Mouse (Mus musculus): ENCODE data around the gene Lmo4.

Gene Lmo4

DNA sequence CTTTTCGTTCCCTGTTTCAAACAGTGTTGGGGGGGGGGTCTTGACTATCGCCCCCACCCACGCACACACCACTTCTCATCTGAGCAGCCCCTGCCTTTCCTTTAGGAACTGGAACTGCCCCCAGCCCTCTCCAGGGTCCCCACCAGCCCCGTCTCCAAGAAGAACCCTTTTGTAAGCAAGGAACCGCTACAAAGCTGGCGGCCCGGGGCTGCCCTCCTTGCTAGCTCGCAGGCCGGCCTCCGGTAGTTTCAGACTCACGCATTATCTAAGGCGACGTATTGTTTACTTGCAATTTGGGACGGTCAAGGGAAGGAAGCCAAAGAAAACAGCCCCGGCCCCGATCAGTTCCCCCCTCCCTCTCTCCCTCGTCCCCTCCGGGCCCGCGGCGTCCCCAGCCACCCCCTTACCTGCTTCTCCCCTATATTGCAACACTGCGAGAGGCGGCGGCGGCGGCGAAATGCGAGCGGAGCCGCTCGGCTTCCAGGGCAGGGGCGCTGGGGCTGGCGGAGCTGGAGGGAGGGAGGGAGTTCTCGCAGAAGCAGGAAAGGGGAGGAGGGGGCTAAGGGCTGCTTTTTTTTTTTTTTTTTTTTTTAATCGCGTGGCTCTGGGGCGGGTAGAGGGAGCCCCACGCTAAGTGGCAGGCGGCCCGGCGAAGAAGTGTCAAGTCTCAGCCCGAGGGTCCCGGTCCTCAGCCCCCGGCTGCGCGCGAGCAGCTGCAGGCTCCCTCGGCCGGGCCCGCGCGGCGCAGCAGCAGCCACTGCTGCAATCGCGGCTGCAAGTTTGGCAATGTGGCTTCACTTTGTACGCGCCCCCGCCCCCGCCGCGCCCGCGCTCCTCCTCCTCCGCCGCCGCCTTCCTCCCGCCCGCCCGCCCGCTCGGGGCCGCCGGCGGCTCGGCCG lies at the start of gene Lmo4:
Lmo4 (minus strand) TSS at position 808 of the 899 bp plus-strand sequence.
- peak; percentile 35 to 76 for DNase-seq (ENCODE audit: low spot score in 2 of 2)

DNA sequence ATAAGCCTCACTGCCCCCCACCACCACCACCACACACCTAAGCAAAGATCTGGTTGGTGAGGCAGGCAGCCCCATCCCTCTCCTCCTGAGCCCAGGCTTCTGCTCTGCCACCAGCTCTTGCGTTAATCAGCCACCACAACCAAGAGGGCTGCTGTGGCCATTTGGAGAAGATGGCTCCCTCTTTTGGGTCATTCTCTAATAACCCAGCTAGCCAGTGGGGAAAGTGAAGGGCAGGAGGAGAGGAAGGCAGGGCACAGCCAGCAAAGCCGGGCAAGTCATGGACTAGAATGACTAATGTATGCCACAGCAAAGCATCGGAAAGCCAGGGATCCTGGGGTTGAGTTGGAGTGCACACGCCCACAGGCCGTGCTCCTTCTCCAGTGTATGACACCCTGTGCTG lies 49.3 kb upstream of the Lmo4 start:
- DNase-seq (ENCODE audit: low spot score in 2 of 2): no peak

DNA sequence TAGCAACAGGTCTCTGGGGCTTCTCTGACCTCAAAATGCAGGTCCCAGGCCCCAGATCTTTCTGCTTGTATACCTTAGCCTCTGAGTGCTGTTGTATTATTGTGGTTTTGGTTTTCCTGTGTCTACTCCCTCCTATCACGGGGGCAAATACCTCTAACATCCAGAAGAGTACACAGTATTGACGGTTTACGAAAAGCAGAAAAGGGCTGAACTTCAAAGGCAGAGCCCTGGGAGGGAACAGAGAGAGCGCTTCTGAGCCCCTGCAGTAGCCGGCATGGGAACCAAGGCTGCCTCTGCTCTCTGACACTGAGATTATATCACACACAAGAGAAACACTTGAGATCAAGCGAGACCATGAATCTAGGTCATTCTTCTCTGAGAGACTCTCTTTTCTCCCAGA lies 48.0 kb upstream of the Lmo4 start:
- DNase-seq (ENCODE audit: low spot score in 2 of 2): no peak

DNA sequence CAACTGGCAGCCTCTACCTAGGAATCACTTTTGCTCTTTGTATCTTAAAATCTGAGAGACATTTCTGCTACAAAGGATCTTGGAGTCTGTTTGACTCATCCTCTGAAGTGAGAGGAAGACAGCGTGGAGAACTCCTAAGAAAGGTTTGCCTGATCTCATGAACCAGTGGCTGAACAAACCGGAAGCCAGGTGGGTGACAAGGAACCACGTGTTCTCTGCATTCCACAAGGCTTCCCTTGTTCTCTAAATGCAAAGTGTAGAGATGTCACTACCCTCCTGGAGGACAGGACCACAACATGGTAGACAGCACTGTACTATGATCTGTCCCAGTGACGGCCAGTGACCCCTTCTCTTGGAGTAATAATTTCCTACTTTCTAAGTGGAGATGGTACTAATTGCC lies 47.1 kb upstream of the Lmo4 start:
- no peak for DNase-seq (ENCODE audit: low spot score in 2 of 2)

DNA sequence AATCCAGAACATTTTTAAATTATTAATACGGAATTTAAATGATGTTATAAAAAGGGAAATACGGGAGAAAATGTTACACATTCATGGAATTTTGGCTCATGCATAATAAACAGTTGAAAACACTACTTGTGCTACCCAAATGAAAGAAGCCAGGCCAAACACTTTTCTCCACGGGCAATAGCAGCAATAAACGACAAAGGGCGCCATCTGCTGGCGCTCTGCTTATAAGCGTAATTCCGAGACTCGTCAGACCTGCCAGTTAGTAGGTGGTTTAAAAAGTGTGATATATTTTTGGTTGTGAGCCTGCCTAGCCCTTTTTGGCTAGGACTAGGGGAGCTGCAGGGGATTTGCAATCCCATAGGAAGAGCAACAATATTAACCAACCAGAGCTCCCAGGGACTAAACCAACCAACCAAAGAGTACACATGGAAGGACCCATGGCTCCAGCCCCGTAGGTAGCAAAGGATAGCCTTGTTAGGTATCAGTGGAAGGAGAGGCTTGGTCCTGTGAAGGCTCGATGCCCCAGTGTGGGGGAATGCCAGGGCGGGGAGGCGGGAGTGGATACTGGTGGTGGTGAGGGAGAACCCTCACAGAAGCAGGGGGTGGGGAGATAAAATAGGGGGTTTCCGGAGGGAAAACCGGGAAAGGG lies 37.1 kb upstream of the Lmo4 start:
- DNase-seq (ENCODE audit: low spot score in 2 of 2): peak; percentile 74 to 87

DNA sequence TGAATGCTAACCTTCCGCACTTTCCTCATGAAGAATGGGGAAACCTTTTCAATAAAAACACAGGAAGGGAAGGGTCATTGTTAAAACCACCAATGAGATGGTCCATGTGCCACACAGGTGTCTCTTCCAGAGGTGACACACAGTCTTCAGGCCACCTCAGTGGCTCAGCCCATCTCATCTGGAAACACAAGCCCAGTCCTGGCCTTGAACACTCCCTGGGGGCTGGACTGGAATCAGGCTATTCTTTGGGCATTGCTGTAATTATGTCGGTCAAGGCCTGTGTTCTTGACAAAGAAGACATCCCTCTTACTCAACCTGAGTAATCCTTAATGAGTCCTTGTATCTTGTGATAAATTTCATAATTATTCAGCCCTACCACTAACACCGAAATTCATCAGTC lies 36.1 kb upstream of the Lmo4 start:
- no peak for DNase-seq (ENCODE audit: low spot score in 2 of 2)

DNA sequence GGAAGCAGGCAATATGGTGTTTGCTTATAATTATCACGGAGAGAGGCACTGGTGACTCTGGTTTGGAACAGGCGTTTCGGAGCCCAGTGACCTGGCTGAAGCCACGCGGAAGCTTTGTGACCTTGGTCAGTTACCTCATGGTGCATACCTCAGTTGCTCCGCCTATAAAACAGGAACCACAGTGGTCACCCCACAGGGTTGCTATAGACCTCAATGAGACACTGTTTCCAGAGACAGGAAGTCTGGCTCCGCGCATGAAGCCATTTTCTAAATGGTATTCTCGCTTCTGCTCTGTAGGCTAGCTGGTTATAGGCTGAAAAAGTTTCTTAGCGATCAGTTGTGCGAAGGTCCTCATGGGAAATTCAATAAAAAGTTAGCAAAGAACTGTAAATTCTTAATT lies 33.5 kb upstream of the Lmo4 start:
- DNase-seq (ENCODE audit: low spot score in 2 of 2): no peak

DNA sequence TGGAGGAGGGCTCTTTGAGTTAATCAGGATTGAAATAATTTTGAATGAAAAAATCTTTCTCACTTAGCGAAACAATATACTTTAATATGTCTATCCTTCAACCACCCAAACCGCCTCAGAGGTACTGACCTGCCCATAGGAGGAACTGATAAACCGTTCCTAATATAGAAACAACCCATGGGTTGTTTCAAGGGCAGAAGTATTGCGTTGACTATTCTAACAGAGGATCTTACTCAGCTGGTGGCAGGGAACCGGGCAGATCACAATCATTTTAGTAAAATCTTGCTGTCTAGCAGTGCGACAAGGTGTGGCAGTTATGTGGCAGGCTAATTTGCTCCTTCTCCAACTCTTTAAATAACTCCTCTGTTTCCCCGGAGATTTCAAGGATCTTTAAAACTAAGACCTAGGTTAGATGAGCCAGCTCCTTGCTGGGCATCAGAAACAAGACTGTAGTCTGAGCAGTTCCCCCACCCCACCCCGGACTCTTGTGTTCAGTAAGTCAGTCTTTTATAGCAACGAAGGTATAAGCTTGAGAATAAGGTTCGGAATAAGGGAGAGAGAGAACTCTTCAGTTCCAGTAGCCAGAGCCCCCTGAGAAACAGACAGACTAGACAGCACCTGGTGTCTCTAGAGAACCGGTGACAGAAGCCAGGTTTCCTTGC lies 27.5 kb upstream of the Lmo4 start:
- no peak for DNase-seq (ENCODE audit: low spot score in 2 of 2)

DNA sequence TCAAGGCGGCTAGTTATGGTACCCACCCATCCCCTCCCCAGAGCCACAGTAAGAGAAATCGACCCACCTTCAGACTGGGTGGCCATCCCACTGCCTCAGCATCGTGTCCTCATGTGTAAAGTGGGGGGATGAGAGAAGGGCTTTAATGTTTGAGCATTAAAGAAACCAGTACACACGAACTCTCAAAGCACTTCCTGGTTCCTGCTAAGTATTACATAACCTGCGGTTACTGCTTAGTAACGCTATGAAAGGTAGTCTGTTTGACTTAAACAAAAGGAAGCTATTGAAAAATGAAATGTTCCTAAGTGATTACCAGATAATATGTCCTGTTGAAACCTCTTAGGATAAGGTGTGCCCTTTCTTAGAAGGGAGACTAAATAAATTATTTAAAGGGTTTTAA lies 26.9 kb upstream of the Lmo4 start:
- DNase-seq (ENCODE audit: low spot score in 2 of 2): no peak

DNA sequence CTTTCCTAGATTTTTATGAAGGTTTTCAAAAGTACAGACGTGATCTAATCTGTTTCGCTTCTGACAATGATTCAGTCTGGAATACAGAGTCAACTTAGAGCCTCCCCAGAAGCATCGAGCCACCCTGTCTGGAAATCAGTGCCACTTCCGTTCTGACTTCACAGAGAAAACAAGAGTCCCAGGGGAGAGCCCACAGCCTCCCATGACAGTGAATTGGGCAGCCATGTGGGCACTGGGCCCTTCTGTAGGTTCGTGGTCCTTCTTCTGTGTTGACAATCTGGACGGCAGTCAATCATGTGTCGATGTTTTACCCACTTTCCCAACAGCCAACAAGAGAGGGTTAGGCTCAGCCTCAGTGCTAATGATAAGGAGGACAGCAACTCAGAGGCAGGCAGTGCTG lies 26.4 kb upstream of the Lmo4 start:
- DNase-seq (ENCODE audit: low spot score in 2 of 2): no peak

DNA sequence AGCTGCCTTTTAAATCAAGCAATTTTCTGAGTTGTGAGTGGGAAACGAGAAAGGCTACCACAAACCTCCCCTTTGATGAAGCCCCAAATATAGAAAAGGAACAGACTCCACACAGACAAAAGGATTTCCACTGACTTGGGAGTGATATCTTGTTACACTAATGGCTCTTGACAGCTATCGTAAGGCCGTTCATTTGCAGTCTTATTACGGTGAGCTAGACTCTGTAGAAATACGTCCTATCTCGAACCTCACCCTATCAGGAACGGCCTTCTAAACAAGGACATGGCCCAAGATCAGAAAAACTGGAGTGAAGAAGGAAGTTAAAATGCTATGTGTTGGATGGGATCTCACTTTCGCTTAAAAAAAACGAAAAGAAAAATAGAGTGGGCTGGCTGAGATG lies 25.0 kb upstream of the Lmo4 start:
- no peak for DNase-seq (ENCODE audit: low spot score in 2 of 2)

DNA sequence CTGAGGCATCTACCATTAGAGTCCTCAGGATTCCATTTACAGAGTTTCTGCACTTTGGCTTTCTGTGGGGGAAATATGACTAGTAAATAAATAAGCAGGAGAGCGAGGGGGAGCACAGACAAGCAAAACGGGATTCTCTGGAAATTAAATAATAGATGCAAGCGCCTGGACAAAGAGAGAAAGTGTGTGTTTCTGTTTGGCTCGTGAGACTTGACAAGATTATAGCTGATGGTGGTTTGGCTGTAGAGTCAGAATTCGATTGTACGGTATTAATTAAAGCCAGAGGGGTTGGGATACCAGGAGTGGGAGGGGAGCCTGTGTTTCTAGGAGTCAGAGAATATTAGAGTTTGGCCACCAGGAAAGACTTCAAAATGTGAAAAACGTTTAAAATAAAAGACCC lies 24.3 kb upstream of the Lmo4 start:
- DNase-seq (ENCODE audit: low spot score in 2 of 2): no peak

DNA sequence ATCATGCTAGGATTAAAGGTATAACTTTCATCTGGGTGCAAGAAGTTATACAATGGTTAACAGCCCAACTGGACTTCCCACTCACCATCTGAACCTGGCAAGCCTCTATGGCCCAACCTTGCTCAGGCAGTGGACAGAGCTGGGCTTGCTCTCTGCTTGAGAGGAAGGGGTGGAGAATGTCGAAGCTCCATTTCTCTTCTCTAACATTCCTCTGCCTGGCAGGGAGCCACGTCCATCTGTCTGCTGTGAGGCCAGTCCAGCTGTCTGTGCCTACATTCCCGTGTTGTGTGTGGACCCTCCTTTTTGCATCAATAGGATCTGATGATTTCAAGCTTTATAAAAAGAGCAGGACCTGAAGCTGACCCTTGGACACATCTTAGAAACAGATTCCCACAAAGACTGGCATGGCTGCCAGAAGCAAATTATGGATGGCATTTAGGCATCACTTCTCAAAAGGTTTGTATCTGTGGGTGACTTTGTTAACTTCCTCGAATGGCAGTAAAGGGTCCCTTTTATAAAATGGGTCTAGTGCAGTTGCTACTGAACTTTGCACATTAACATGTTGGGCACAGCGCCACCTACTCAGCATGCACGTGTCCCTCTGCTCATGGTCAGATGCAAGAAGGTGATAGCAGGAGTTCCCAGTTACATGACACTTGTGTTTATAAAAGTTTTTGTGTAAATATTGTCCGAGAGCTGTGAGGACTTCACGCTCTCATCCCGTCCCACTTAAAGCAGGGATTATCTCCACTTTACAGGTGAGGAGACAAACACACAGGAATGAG lies 20.6 kb upstream of the Lmo4 start:
- no peak for DNase-seq (ENCODE audit: low spot score in 2 of 2)

DNA sequence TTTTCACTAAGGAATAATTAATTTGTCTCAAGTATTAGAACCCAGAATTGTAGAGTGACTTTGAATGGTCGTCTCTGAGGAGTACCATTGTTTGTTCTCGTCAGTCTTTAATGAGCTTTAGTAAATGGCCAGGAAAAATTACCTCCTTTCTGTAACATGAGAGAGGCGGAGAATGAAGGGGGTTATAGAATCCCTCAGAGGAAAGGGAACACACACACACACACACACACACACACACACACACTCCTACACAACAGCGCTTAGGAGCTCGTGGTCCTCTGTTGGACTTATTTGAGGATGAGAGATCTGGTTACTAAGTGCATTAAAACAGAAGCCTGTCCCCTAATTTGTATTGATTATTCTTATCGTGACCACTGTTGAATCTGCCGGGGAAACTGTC lies 19.6 kb upstream of the Lmo4 start:
- no peak for DNase-seq (ENCODE audit: low spot score in 2 of 2)

DNA sequence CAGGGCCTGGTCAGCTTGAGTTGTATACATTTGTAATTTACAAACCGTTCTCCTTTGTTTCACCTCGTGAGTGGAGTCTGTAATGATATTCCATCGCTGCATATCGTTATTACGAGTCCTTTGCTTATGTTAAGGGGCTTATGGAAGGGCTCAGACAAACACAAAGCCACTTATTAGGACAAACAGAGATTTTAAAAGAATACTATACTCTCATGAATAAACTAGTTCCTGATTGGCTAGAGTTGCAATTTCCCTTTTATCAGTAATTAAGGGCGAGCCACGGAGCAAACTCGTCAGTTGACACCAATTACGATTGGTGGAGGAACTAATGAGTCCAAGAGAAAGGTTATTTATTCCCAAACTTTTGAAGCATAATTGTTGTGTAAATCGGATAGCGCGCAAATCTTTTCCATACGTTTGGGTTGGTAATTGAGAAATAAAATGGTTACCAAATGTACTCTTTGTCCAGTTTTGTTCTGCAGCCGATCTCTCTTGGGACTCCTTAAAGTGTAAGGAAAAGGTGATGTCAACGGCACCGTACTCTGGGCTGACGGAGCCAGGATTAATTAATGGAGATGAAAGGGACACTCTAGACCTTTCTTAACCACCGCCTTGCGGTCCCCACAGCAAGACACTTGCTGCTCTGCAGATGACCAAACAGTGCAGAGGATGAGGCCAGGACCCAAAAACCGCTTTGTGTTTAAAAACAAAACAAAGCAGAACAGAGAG lies 18.5 kb upstream of the Lmo4 start:
- DNase-seq (ENCODE audit: low spot score in 2 of 2): no peak

DNA sequence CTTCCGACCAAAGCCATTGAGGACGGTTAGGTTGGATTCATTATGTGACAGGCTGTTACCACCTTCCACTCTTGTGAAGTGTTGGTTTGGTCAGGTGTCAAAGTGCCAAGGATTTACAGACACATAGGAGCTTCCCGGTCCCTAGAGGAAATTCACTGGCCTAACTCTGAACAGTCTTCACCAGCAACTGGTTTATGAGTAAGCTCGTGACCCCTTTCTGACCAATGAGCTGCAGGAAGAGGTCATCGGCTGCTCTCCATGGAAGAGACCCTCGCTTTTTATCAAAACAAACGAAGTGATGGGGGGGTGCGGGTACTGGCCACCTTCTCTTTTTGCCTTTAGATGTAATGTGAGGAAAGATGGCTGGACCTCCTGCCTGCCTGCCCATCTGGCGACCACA lies 17.4 kb upstream of the Lmo4 start:
- no peak for DNase-seq (ENCODE audit: low spot score in 2 of 2)

DNA sequence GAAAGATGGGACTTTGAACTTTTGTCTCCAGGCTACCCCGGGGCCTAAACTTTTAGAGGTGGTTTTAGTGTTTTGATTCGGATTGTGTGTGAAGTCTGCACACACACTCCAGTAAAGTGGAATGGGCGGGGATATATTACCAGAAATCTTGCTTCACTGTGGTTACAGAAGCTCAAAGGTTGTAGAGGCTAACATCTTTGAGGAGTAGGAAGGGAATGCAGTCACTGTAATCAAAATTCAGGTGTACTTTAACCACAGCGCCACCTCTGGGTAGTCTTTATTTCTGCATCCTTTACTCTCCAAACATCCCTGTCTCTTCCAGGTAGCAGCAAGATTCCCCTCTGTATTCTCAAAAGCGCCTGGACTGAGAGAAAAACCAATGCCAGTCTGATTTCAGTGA lies 2.5 kb upstream of the Lmo4 start:
- DNase-seq (ENCODE audit: low spot score in 2 of 2): peak in 1 of 2 experiments; percentile 72

DNA sequence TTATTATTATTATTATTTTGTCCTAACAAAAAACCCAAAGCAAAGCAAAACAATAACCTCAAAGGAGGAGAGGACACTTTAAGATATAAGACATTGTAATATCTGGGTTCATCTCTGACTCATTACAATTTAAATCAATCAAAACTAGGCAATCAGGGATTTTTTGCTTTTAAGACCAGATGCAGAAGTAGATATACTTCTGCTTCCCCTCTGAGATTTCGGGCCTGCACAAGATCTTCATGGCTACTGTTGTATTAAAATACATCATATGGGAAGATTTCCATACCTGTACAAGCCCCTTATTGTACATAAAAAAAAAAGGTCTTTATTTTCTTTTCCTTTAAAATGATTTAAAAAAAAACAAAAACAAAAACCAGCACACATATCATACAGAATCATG lies 1.9 kb upstream of the Lmo4 start:
- DNase-seq (ENCODE audit: low spot score in 2 of 2): no peak

DNA sequence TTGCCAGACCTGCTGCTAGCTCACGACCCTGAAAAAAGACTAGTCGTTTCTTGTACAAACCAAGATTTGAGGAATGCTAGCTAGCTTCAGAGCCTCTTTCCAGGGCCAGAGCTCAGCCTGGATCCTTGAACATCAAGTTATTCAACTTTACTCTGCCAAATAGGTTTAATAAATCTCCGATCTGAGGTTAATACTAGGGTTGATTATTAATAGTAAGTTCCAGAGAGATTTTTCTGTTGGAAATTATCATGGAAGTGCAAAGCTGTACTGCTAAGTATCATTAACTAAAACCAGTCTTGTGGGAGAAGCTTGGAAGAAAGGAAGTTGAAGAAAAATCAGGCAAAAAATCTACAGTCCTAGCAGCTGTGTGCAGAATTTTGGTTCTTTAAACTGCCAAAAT lies 1.2 kb upstream of the Lmo4 start:
- no peak for DNase-seq (ENCODE audit: low spot score in 2 of 2)

DNA sequence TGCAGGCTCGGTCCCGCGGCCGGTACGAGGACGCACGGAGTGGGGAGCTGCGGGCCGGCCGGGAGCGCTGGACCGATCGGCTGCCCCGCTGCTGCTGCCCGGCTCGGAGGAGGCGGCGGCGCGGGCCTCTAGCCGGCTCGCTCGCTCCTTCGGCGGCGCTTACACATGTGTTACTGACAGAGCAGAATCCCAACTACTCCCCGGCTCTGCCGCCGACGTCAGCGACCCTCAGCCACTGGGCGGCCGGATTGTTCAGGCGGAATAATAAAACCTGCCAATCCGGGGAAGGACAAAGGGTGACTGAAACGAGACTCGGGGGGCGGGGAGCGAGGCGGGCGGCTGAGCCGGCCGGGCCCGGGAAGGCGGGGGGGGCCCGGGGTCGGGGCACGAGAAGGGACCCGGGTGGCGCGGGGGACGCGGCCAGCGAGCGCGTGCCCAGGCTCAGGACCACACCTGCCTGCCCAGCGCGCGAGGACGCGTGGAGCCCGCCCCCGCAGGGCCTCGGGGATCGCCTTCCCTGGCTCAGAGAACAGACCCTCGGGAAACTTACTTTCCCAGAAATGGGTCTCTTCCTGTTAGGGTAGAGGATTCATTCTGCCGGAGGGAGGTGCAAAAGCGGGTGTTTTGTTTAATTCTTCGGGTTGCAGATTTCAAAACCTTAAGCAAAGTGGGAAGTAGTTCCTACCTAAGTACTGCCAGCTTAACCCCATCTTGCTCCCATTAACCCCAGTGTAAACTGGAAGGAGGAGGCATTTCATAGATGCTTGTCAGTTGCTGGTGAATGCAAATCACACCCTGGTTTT lies 532 bp upstream of the Lmo4 start:
- peak; percentile 92 to 95 for DNase-seq (ENCODE audit: low spot score in 2 of 2)

DNA sequence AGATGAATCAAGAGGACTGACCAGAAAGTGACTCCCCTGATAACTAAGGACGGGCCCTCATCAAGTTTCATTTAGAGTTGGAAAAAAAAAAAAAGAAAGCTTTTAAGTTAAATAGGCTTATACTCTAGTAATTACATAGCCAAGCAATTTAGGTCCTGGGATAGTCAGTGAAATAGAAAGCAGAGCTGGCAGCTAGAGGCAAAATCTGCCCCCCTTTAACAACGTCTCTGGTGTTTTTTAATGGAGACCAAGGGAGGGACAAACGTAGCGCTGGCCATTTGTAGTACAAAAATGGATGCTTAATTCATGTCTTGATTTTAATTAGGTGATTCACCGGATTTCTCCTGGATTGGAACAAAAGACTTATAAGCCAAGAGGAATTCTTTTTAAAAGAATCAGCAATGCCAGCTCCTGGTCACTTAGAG lies 1.0 kb downstream of the Lmo4 start:
- no peak for DNase-seq (ENCODE audit: low spot score in 2 of 2)

Measured in frontal cortex, postnatal 36 days (tissue).